Mouse (Mus musculus) lung, postnatal 4 days (tissue): Measurements from ENCODE around the gene Prrt2.
A peak's percentile ranks its signal among the peaks of the same experiment; 100 is the strongest.

ENCODE experiments used
- DNase-seq, 2 experiments: peaks; one replicate each; pipeline ENCODE4 v3.0.0; 2021

Prrt2 gene

DNA sequence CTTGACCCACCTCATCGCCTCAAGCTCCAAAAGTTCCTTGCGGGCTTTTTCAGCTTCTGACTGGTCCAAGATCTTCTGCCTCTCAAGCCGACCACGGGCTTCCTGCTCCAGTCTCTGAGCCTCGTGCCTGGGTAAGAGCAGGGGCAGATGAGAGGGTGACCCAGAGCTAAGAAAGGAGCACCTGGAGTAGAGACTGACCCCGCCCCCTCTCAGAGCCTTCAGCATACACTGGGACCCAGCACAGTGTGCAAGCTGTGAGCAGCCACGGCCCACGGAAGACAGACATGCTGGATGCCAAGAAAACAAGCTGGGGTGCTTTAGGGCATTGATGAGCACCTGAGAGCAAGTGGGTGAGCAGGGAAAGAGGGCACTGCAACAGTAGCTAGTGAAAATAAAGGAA, 32.2 kb downstream of the Prrt2 start:
- no peak for DNase-seq

DNA sequence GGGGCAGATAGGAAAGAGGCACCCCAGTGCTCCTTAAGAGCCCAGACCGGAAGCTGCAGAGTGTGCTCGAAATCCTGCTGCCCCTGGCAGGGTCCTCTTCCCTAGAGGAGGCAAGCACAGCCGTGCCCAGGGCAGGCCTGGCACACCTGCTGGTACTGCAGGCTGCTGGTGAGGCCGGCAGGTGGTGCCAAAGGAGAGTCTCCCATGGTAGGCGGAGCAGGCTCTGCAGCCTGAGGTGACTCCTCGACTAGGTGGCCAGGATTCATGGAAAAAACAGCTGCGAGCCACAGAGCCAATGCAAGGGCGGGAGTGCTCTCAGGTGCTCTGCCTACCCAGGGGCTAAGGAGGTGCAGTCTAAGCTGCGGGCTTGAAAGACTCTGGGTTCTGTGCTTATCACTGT, 34.7 kb downstream of the Prrt2 start:
- DNase-seq, result peak; percentile 56 to 67

DNA sequence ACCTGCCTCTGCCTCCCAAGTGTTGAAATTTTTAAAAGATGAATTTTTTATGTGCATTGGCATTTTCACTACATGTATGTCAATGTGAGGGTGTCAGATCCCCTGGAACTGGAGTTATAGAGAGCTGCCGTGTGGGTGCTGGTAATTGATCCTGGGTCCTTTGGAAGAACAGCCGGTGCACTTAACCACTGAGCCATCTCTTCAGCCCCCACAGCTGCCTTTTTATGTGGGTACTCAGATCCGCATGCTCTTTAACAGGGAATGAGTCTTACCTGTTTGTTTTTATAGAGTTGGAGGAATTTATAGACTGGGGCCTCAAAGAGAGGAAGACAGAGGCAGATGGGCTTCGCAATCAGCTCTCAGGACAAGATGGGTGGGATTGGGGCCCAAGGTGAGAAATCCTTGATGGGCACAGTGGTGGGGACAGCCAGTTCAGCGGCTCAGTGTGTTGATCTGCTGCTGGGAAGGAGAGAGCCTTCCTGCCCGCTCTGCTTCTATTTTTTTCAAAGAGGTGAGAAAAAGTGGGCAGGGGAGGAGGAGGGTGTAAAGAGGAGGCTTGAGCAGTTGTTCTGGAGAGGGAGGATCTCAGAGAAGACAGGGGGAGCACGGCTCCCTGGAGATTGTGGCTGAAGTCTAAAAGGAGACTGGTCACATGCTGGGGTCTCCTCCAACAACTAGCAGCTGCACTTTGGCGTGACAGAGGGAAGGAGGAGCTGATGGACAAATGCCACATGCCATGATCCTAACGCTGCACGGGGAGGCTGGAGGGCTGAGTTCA, 36.2 kb downstream of the Prrt2 start:
- peak; percentile 26 to 68 for DNase-seq

- DNase-seq, result no peak
These were observed 37.9 kb downstream of the Prrt2 start for GRCm38 (mm10) chr7:126983113-126983512.

DNA sequence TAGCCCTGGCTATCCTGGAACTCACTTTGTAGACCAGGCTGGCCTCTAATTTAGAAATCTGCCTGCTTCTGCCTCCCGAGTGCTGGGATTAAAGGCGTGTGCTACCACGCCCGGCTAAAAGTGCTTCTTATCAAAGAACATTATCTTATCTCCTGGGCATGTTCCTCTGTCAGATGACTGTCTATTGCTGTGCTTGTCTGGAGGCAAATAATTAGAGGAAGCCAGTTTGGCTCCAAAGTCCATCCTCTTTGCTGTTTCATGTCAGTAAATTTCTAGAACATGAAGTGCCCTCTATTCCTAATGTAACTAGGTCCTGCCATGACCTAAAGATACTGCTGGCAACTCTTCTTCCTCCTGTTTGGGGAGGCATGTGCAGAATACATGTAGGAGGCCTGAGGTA, 39.0 kb downstream of the Prrt2 start:
- no peak for DNase-seq

- no peak for DNase-seq
These were observed 39.4 kb downstream of the Prrt2 start for GRCm38 (mm10) chr7:126981601-126982000.

- no peak for DNase-seq
These were observed 42.2 kb downstream of the Prrt2 start for GRCm38 (mm10) chr7:126978841-126979240.

DNA sequence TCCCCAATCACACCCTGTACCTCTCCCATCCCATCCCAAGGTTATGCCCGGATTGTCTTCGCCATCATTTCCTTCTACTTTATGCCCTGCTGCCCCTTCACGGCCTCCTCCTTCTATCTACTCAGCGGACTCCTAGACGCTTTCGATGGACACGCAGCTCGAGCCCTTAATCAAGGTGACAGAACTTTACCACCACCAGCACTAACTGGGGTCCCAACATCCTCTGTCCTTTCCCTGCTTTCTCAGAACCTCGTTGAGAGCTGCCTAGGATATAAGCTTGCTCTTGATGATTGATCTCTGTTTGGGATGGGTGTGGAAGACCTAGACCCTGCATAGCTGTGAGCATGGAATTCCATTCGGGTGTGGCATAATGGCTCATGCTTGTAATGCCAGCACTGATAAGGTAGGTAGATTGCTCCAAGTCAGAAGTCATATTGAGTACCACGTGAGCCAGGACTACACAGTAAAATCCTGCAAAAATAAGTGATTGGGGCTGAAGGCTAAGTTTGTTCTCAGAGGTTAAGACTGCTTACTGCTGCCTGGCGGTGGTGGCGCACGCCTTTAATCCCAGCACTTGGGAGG, 44.0 kb downstream of the Prrt2 start:
- peak in 1 of 2 experiments; percentile 15 for DNase-seq

GRCm38 (mm10) chr7:126975950-126976866, 44.8 kb downstream of the Prrt2 start, which contains the start of gene Cdiptos:
Cdiptos (minus strand) TSS chr7:126976098.
- peak; percentile 95 to 97 for DNase-seq

DNA sequence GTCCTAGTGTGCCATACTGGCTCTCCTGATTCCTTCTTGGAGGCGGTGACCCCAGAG, 45.3 kb downstream of the Prrt2 start, which contains the start of gene Cdipt:
TSS of gene Cdipt (plus strand) at position 22 of the 57 bp plus-strand sequence.
- DNase-seq, result no peak

GRCm38 (mm10) chr7:126975493-126975892, 45.5 kb downstream of the Prrt2 start:
- DNase-seq, result no peak
